Mouse (Mus musculus) liver, embryonic 14.5 days (tissue): Measurements from ENCODE around the gene Zfr.

ENCODE experiments used
- CTCF ChIP-seq: IDR thresholded peaks from 2 replicates; pipeline ENCODE4 v1.5.1; 2016; ENCODE audit warnings: antibody characterized with exemption, low read depth, control low read depth
- EP300 ChIP-seq: IDR thresholded peaks from 2 replicates; pipeline ENCODE4 v1.6.1; 2016; ENCODE audit warnings: antibody characterized with exemption, low read depth

GRCm38 (mm10) chr15:12197361-12197760 lies 79.7 kb downstream of the Zfr start:
- TF ChIP-seq CTCF (no peak), EP300 (no peak)
